Mouse (Mus musculus) embryo, embryonic 10.5 days (tissue): ENCODE results near the gene Arhgef19.

ENCODE experiments used
- DNase-seq: peaks from one replicate; pipeline ENCODE4 v3.0.0-alpha.2; 2015; ENCODE audit warnings: low spot score

Arhgef19 gene

GRCm38 (mm10) chr4:141239388-141240125 is at the start of gene Arhgef19:
Arhgef19 (plus strand) TSS chr4:141239499.
- peak; percentile 93 for DNase-seq

- no peak for DNase-seq
Measured at GRCm38 (mm10) chr4:141191294-141191693, 48.0 kb upstream of the Arhgef19 start.

GRCm38 (mm10) chr4:141194553-141194952 is 44.7 kb upstream of the Arhgef19 start:
- no peak for DNase-seq

GRCm38 (mm10) chr4:141196981-141197685 is 42.2 kb upstream of the Arhgef19 start:
- no peak for DNase-seq

GRCm38 (mm10) chr4:141197686-141198035 is 41.6 kb upstream of the Arhgef19 start:
- DNase-seq: no peak

GRCm38 (mm10) chr4:141200906-141201305 is 38.4 kb upstream of the Arhgef19 start:
- no peak for DNase-seq

GRCm38 (mm10) chr4:141202192-141202591 is 37.1 kb upstream of the Arhgef19 start:
- DNase-seq: no peak

- no peak for DNase-seq
Measured at GRCm38 (mm10) chr4:141204580-141205061, 34.7 kb upstream of the Arhgef19 start.

GRCm38 (mm10) chr4:141207081-141207480 is 32.2 kb upstream of the Arhgef19 start:
- DNase-seq: no peak

- peak; percentile 3 for DNase-seq
Measured at GRCm38 (mm10) chr4:141210524-141211219, 28.6 kb upstream of the Arhgef19 start.

- no peak for DNase-seq
Measured at GRCm38 (mm10) chr4:141211646-141212045, 27.7 kb upstream of the Arhgef19 start.

- no peak for DNase-seq
Measured at GRCm38 (mm10) chr4:141212892-141213291, 26.4 kb upstream of the Arhgef19 start.

- DNase-seq: peak; percentile 28
Measured at GRCm38 (mm10) chr4:141213342-141213741, 26.0 kb upstream of the Arhgef19 start.

- DNase-seq: peak; percentile 97
Measured at GRCm38 (mm10) chr4:141213770-141214336, 25.4 kb upstream of the Arhgef19 start, which contains the start of gene Rsg1. Rsg1 (plus strand) TSS chr4:141213956.

- peak; percentile 70 for DNase-seq
Measured at GRCm38 (mm10) chr4:141214337-141214851, 24.9 kb upstream of the Arhgef19 start.

- no peak for DNase-seq
Measured at GRCm38 (mm10) chr4:141219583-141220213, 19.6 kb upstream of the Arhgef19 start.

- DNase-seq: no peak
Measured at GRCm38 (mm10) chr4:141221848-141222247, 17.5 kb upstream of the Arhgef19 start.

GRCm38 (mm10) chr4:141222752-141223151 is 16.5 kb upstream of the Arhgef19 start:
- no peak for DNase-seq

- DNase-seq: no peak
Measured at GRCm38 (mm10) chr4:141228687-141229086, 10.6 kb upstream of the Arhgef19 start.

GRCm38 (mm10) chr4:141233196-141233595 is 6.1 kb upstream of the Arhgef19 start:
- no peak for DNase-seq

GRCm38 (mm10) chr4:141235537-141236111 is 3.7 kb upstream of the Arhgef19 start:
- no peak for DNase-seq
